Mouse (Mus musculus): ENCODE data around the gene Cd3eap. TPM values are rescaled to one million over a fixed set of nuclear protein-coding genes. Genes with fewer than 3 reads are reported as not detected.

Cd3eap gene
- total RNA-seq, 2 experiments from 2014 or later: 9.1 to 9.7 TPM

GRCm38 (mm10) chr7:19363881-19364280, 4.6 kb upstream of the Cd3eap start:
- intact Hi-C loops (cut with DNase I): loop anchor here (5.0 kb wide), 1 partner anchor 67 kb away; no protein-coding TSS in a partner anchor
- DNase-seq (ENCODE audit: low spot score): no peak

GRCm38 (mm10) chr7:19362276-19362675, 3.0 kb upstream of the Cd3eap start:
- intact Hi-C loops (cut with DNase I): loop anchor here (5.0 kb wide), 1 partner anchor 65 kb away; no protein-coding TSS in a partner anchor
- no peak for DNase-seq (ENCODE audit: low spot score)

- intact Hi-C loops (cut with DNase I): loop anchor here (5.0 kb wide), 1 partner anchor 64 kb away; no protein-coding TSS in a partner anchor
- DNase-seq (ENCODE audit: low spot score): peak; percentile 48
These were observed 2.4 kb upstream of the Cd3eap start for GRCm38 (mm10) chr7:19361720-19362119.

- peak; percentile 89 for DNase-seq (ENCODE audit: low spot score)
- intact Hi-C loops (cut with DNase I): loop anchor here (5.0 kb wide), 1 partner anchor 64 kb away; no protein-coding TSS in a partner anchor
These were observed 1.7 kb upstream of the Cd3eap start for GRCm38 (mm10) chr7:19360944-19361343.

- DNase-seq (ENCODE audit: low spot score): peak; percentile 69
- intact Hi-C loops (cut with DNase I): loop anchor here (5.0 kb wide), 1 partner anchor 63 kb away; no protein-coding TSS in a partner anchor
These were observed 784 bp upstream of the Cd3eap start for GRCm38 (mm10) chr7:19359892-19360641.

GRCm38 (mm10) chr7:19358634-19359033, 649 bp downstream of the Cd3eap start:
- intact Hi-C loops (cut with DNase I): no loop called here
- no peak for DNase-seq (ENCODE audit: low spot score)

GRCm38 (mm10) chr7:19357381-19358375, 1.6 kb downstream of the Cd3eap start:
- intact Hi-C loops (cut with DNase I): no loop called here
- no peak for DNase-seq (ENCODE audit: low spot score)

- no peak for DNase-seq (ENCODE audit: low spot score)
- intact Hi-C loops (cut with DNase I): no loop called here
These were observed 3.0 kb downstream of the Cd3eap start for GRCm38 (mm10) chr7:19356311-19356710.

GRCm38 (mm10) chr7:19354991-19355390, 4.3 kb downstream of the Cd3eap start:
- intact Hi-C loops (cut with DNase I): no loop called here
- DNase-seq (ENCODE audit: low spot score): no peak

- no peak for DNase-seq (ENCODE audit: low spot score)
These were observed 9.1 kb downstream of the Cd3eap start for GRCm38 (mm10) chr7:19350221-19350620.

GRCm38 (mm10) chr7:19349188-19349915, 9.9 kb downstream of the Cd3eap start:
- intact Hi-C loops (cut with DNase I): loop anchor here (5.0 kb wide), 1 partner anchor 192 kb away; no protein-coding TSS in a partner anchor
- no peak for DNase-seq (ENCODE audit: low spot score)

More at GRCm38 (mm10) chr7:19350221-19350620, 9.1 kb downstream of the Cd3eap start:
- intact Hi-C loops (cut with DNase I): no loop called here

- intact Hi-C loops (cut with DNase I): loop anchor here (5.0 kb wide), 2 partner anchors 168 to 188 kb away; partner anchors contain the start of gene Eml2
- DNase-seq (ENCODE audit: low spot score): peak; percentile 89
These were observed 14.3 kb downstream of the Cd3eap start for GRCm38 (mm10) chr7:19344938-19345471.

GRCm38 (mm10) chr7:19344237-19344847, 14.9 kb downstream of the Cd3eap start, which contains the start of gene Ercc1:
Gene Ercc1 (plus strand): TSS chr7:19344778.
- DNase-seq (ENCODE audit: low spot score): no peak

GRCm38 (mm10) chr7:19343210-19343808, 16.0 kb downstream of the Cd3eap start:
- intact Hi-C loops (cut with DNase I): loop anchor here (1.0 to 5.0 kb wide), 3 partner anchors 43 to 166 kb away; partner anchors contain the start of gene Eml2
- DNase-seq (ENCODE audit: low spot score): no peak

More at GRCm38 (mm10) chr7:19344237-19344847, 14.9 kb downstream of the Cd3eap start, which contains the start of gene Ercc1:
- intact Hi-C loops (cut with DNase I): loop anchor here (5.0 kb wide), 1 partner anchor 167 kb away; the partner anchor contains the start of gene Eml2

GRCm38 (mm10) chr7:19342481-19343027, 16.7 kb downstream of the Cd3eap start:
- intact Hi-C loops (cut with DNase I): loop anchor here (1.0 to 5.0 kb wide), 3 partner anchors 42 to 165 kb away; partner anchors contain the start of gene Eml2
- peak; percentile 76 for DNase-seq (ENCODE audit: low spot score)

GRCm38 (mm10) chr7:19341761-19342409, 17.4 kb downstream of the Cd3eap start:
- intact Hi-C loops (cut with DNase I): loop anchor here (2.0 to 5.0 kb wide), 2 partner anchors 103 to 165 kb away; partner anchors contain the start of gene Eml2

GRCm38 (mm10) chr7:19341250-19341649, 18.0 kb downstream of the Cd3eap start:
- intact Hi-C loops (cut with DNase I): loop anchor here (5.0 kb wide), 1 partner anchor 164 kb away; the partner anchor contains the start of gene Eml2
- DNase-seq (ENCODE audit: low spot score): no peak

More at GRCm38 (mm10) chr7:19341761-19342409, 17.4 kb downstream of the Cd3eap start:
- peak; percentile 56 for DNase-seq (ENCODE audit: low spot score)
